Mouse (Mus musculus) testis, adult 2 months (tissue): ENCODE data around the gene Rapgef5.

Source experiments
- CTCF ChIP-seq: fragments of 200-500 bp; IDR thresholded peaks from 2 replicates; pipeline ENCODE4 v1.5.1; 2012; ENCODE audit warnings: low read depth, mild to moderate bottlenecking, inconsistent platforms, low read length, moderate library complexity; ENCODE audit not compliant: control insufficient read depth, insufficient read depth, insufficient replicate concordance
- POLR2A ChIP-seq: fragments of 200-500 bp; IDR thresholded peaks from 2 replicates; pipeline ENCODE4 v1.6.1; 2012; ENCODE audit warnings: low read depth, mild to moderate bottlenecking, inconsistent platforms, low read length, moderate library complexity; ENCODE audit not compliant: control insufficient read depth

- TF ChIP-seq CTCF (no peak), POLR2A (no peak)
These were observed 123.3 kb downstream of the Rapgef5 start for GRCm38 (mm10) chr12:117639356-117640121.
